Mouse (Mus musculus): ENCODE results near the gene Dhrs7c.
A peak's percentile ranks its signal among the peaks of the same experiment; 100 is the strongest.

Dhrs7c gene

DNA sequence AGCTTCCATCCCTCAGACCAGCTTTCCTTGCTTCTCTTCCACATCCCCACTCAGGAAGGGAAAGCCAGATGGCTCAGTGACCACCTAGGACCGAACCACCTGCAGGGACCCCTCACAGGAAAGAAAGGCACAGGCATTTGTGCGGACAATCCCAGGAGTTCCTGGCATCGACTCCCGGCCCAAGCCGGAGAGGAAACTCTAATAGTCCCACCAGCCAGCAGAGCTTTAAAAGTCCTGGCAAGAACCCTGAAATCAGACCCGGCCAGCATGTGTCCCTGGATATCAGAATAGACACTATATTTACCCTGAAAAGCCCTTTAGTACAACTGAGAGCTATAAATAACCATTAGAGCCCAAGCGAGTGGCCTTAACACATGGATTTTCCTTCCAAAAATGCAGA is at the start of gene Dhrs7c:
Gene Dhrs7c, plus strand, starts transcription at position 257 of the 400 bp plus-strand sequence.
- no peak for DNase-seq

DNA sequence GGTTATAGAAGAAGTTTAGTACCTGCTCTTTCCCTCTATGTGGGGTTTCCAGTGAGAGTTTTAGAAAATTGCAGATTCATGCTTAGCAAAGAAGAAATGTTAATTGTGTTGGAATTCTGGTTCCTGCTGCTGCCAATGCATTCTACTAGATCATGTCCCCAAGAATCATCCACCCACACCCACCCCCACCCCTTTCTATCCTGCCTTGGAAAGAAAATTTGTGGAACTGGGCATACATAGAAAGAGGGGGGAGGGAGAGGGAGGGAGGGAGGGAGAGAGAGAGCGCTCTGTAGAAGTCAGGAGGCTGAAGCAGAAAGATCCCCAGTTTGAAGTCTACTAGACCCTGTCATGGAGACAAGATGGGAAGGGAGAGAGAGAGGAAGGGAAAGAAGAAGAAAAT is 41.7 kb upstream of the Dhrs7c start:
- DNase-seq, result no peak

DNA sequence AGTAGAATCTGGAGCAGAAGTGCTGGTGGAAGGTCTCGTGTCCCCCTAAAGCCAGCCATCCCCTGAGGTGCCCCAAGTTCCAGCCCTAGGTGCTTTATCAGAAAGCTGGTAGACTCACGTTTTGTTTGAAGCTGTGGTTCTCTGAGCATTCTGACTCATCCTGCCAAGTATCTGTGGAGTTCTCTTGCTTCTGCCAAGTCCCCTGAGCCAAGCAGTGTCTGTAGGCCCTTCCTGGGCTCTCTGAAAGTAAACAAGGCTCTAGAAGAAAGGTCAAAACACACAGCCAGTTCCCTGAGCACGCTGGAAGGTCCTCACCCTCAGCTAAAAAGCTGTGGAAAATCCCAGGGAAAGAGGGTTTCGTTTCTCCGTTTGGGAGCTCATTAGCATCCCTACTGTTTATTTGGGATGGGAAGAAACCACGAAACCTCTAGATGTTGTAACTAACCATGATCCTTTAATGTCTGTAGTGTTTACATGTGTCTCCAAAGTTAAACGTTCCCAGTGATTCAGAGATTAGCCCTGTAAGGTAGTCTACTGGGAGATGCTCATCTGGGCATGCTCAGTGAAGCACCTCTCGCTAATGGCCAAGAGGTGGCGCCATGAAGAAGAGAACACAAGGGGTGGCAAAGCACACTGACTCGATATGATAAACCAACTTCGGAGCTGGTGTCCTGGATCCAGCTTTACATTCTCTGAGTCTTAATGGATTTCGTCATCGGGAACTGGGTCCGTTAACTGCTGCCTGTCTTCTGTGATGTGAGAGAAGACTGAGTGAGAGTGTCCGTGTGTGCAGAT is 40.4 kb upstream of the Dhrs7c start:
- peak; percentile 31 for DNase-seq

DNA sequence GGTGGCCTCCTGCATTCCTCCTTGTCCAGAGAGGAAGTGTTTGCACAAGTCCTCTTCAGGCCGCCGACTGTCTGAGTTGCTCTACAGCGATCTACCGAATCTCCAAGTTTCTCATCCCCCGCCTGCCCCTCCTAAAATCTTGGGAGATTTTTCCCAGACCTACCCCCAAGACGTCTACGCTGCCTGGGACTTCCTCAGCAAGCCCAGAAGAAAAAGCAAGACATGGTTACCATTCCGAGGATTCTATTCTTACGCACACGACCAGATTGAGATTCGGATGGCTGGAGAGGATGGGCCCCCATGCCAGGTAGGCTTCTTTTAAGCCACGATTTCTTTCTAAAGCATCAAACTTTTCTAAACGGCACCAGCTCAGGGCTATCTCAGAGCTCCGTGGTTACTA is 26.9 kb upstream of the Dhrs7c start, which contains the start of gene Glp2r:
Gene Glp2r, minus strand, starts transcription at position 101 of the 400 bp plus-strand sequence.
- DNase-seq, result no peak

DNA sequence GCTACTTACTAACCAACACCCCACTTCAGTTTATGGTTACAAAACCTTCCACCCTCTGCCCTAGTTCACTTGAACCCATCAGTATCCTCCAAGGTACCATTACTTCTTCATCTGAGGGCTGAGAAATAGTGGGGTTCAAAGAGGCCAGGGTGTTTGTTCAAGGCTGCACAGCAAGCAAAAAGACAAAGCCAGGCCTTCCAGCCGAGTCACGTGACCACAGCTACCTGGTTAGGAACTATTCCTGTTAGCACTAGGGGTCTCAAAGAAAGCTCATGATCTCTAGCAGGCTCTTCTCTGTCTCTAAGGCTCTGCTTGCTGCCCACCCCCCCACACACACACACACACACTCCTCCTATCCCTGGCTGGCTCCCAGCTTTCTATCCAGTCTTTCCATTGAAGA is 26.3 kb upstream of the Dhrs7c start:
- no peak for DNase-seq

DNA sequence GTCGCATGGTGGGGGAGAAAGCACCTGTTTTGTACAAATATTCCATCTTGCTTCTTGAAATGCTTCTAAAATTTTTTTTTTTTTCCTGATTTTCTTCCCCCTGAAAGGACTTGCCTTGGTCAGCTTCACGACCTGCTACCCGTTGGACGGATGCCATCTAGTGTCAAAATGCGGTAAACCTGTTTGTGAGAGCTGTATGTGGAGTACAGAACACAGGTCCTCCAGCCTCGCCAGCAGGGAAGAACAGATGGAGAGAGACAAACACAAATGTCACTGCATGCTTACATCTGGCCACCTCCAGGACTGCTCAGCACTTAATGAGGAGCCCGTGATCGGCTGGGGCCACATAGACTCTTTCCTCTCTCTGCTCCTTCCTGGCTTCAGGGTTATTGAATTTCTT is 25.4 kb upstream of the Dhrs7c start:
- peak; percentile 44 for DNase-seq

DNA sequence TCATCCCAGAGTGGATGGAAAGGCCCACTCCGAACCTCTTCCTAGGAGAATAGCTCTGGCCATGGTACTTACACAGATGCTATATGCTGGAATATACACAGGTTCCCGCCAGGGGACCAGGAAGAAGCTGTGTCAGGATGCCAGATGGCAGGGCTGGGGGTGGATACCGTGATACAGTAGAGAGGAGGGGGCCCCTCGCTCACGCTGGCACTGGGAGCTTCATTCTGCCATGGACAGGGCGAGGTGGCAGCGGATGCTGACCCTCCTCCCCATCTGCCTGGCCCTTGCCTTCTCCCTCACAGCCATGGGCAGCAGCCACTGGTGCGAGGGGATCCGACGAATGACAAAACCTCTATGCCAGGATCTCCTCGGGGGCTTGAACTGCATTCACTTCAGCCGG is 23.6 kb upstream of the Dhrs7c start, which contains the start of gene Gsg1l2:
Gene Gsg1l2, plus strand, starts transcription at position 230 of the 400 bp plus-strand sequence.
- no peak for DNase-seq

DNA sequence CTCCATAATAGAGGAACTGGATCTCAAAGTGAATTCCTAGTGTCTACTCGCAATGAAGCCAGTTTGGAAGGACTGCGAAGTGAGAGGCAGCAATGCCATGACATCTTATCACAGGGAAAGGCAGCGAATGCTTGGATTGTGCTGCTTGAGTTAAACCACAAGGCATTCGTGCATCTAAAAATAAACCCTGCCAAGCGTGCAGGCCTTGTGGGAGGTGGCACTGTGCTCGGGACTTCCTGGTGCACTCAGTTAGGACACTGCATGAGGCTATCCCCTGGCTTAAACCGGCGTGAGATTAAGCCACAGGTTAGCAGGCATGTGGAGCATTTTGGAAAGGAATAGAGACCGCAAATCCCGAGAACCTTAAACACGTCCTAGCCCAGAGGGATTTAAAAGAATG is 7.8 kb upstream of the Dhrs7c start:
- DNase-seq, result no peak

DNA sequence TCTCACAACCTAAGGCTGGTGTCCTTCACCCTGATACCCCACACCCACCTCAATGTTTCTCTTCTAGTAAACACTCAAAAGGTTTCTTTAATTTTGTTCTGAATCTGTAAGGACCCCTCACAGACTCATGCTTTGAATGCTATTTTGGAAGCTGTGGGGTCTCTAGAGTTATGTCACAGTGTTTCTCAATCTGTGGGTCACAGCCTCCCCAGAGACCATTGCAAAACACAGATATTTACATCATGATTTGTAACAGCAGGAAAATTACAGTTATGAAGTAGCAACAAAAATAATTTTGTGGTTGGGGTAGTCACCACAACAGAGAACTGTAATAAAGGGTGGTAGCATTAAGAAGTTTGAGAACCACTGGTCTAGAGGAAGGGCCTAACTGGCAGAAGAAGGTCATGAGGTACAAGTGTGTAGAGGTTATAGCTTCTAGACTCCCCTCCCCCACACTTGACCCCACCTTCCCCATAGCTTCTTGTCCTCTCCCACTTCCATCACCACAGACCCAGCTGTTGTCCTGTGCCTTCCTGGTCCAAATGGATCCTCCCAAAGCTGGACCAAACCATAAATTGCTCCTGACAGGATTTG is 2.2 kb downstream of the Dhrs7c start:
- DNase-seq, result no peak

DNA sequence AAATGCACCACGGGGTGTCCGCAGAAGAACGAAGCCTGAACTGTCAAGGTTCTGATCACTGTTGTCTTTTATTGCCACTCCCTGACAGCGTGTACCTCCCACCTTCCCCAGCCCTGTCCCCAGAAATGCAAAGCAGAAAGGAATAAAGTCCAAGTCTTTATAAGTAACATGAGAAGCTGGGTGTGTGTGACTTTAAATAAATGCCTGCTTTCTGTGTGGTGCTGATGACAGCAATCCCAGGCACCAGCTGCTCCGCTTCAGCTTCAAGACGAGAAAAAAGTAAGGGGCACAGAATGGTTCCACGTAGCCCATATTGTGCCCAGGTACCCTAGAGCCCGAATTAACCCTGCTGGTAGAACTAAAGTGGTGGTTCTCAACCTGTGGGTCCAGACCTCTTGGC is 3.2 kb downstream of the Dhrs7c start:
- DNase-seq, result no peak

DNA sequence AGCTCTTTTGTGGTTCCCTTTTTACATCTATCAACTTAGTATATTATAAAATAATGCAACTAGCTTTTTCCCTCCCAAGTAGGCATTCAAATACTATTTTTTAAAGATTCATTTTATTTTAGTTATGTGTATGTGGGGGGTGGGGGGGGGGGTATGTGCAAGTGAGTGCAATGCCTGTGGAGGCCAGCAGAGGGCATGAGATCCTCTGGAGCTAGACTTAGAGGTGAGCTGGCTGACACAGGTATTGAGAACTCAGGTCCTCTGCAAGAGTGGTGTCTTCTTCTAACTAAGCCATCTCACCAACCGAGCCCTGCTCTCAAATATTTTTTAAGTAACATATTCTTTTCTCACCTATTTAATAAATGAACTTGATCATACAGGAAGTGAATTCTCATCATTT is 7.6 kb downstream of the Dhrs7c start:
- DNase-seq, result no peak

DNA sequence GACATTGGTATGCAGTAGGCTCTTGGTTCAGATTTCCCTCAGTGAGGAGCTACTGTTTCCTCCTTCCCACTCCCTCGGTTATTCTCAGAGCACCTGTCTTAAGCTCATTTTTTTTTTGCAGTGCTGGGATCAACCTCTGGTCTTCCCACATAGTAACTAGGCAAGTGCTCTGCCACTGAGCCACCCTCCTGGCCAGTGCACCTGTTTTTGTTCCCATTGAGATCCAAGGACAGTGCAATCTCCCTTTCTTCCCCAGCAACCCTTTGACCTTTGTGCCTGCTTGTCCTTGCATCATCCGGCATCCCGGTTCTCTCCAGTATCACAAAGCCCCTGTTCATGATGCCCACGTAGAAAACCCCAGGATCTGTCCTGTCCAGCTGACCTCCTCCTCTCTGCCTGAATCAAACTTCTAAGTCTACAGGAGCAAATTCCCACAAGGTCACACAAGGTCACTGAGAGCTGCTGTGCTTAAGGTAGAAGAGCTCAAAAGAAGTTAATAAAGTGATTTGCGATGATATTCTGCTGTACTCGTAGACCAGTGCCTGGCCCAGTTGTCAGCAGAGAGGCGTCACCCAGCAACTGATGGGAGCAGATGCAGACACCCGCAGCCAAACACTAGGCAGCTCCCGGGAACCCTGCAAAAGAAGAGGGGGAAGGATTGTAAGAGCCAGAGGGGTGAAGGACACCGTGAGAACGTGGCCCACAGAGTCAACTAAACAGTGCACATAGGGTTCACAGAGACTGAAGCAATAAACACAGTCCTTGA is 9.0 kb downstream of the Dhrs7c start:
- DNase-seq, result no peak

DNA sequence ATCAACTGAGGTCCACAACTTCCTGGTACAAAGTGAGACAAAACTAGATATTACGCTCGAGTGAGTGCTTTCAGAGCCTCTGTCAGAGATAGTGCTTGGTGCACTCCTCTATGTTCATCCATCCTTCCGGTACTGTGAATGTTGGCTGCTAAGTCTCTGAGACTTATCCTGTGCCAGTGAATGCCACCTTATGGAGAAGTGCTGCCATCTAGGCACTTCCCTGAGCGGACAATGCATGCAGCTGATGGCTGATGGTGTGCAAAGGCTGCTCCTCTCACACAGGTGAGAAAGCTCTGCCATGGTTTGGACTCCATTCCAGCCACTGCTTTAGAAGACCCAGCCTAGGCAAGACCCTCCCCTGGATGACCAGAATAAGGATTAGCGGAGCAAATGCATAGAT is 10.1 kb downstream of the Dhrs7c start:
- no peak for DNase-seq

DNA sequence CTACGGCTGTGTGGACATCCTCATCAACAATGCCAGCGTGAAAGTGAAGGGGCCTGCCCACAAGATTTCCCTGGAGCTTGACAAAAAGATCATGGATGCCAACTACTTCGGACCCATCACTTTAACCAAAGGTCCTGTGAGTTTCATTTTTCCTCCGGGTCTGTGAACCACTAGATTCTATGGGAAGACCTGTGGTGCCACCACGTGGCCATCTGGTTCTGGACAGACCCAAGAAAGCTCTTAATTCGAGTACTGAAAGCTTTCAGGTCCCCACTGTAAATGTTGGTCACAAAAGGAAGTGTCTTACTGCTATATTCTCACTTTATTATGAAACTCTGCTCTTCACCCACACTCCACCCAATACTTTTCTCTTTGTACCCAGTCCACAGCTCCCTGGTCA is 13.5 kb downstream of the Dhrs7c start:
- peak; percentile 49 for DNase-seq

DNA sequence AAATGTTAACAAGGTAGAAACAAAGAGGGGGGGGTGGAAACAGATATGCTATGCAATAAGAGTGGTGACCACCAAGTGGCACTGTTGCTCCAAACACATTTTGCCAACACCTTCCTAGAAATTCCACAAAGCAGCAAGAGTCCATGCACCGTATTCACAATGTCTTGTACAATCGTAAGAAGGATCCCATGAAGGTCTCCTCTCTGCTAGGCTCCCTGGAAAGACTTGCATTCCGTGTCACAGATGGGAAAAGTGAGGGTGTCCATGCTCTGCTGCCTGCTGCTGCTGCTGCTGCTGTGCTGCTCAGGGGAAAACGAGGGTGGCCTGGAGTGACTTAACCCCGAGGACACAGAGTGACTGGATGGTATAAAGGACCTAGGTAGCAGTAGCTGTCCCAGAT is 21.6 kb downstream of the Dhrs7c start:
- peak; percentile 65 for DNase-seq

DNA sequence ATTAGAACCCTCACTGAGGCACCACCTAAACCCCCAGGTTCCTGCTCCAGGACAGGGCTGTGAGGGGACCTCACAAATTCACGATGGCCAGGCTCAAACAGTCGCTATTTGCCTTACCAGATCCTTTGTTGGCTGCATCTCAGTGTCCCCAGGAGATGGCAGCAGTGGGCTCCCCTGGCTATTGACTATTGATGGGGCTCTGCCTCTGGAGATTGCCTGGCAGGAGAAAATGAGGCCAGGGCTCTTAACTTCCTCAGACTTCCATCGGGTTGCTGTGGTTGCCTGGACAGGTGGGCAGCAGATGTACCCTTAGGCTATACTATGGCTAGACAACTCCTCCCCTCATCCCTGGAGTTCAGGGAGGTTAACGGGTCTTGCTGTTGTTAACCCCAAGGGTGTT is 22.2 kb downstream of the Dhrs7c start:
- DNase-seq, result peak; percentile 81

DNA sequence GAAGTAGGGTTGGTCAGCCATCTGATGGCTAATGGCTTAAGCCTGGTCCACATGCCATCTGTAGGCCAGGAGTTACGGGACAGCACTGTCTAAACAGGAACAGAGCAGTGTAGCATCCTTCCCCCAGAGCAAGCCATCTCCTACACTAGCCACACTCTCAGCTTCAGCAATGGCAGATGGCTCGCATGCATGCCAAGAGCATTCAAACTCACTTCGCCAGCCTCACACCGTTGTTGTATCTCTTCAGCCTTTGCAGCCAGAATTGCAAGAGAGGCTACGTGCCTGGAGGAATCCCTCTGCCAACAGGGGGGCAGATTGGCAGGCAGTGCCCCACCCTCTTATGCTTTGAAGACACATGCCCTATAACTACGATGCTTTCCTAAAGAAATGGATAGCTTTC is 23.6 kb downstream of the Dhrs7c start:
- DNase-seq, result no peak

DNA sequence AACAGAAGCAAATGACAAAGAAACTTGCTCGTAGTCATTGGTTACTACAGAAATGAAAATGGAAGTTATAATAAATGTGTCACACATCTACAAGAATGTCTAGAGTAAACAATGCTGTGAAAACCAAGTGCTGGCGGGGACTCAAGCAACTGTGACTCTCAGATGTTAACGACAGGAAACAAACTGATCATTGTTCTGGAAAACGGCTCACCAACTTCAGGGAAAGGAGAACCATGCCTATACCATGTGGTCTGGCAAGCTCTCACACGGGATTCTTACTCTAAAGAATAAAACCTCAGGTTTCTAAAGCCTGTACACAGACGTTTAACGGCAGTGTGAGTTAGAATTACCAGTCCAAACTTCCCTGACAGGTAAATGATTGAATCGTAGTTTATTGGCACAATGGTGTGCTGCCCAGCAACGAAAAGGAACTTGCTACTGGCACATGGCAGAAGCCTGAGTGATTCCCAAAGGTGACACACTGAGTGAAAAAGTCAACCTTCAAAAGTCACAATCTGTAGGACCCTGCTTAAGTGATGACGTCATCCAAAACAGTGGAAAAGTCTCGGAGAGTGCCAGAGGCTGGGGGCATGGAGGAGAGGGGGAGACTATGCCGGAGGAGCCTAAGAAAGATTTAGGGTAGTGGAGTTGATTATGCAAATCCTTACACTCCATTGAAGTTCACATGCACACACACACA is 30.5 kb downstream of the Dhrs7c start:
- DNase-seq, result peak; percentile 81

DNA sequence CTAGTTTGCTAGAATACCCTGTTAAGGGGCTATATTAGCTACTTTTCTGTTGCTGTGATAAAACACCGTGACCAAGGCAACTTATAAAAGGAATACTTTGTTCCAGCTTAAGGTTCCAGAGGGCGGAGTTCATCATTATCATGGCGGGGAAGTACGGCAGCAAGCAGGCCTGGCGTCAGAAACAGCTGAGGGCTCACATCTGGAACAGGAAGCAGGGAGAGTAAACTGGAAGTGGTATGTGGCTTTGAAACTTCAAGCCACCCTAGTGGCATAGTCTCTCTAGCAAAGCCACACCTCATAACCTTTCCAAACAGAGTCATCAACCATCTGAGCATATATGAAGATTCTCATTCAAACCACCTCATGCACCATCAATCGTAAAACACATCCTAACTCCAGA is 31.5 kb downstream of the Dhrs7c start:
- no peak for DNase-seq

DNA sequence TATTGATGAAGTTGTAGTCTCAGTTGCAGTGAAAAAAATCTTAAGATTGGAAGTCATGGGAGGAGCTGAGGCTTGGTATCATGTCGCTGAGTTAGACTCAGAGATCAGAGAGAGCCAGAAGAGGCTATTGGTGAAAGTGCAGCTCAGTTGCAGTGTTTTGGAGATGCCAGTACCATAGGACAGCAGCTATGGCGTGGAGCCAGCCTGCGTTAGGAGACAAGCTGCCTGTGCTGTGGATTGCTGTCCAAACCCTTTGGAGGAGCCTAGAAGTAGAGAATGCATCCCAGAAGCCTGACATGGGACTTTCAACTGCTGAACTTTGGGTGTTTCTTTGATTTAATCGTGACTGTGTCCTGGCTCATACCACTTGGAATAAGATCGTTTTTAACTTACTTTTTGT is 33.8 kb downstream of the Dhrs7c start:
- DNase-seq, result peak; percentile 54

DNA sequence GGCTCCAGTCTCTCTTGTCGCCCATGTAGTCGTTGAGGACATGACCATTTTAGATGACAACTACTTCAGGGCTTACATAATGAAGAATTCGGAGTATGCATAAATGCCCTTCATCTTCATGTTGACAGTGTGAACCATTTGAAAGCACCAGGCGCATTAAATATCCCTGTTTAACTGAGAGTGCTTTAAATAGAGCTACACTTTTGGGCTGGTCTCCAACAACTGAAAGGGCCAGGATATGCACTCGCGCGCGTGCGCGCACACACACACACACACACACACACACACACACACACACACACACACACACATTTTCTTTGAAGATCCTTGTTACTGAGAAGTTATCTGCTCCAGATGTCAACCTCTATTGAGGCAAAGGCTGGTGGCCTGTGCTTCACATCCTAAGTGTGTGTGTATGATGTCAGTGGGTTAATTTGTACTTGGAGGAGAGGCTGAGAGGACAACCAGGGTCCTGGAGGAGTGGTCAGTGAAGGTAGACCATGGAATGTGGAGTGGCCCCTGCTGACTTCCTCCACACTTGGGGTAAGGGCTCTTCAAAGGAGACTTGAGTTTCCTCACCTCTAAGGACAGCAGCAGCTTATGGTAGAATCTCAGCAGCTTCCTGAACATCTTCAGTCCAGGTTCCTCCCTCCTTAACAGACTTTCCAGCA is 37.6 kb downstream of the Dhrs7c start:
- peak; percentile 42 for DNase-seq

DNA sequence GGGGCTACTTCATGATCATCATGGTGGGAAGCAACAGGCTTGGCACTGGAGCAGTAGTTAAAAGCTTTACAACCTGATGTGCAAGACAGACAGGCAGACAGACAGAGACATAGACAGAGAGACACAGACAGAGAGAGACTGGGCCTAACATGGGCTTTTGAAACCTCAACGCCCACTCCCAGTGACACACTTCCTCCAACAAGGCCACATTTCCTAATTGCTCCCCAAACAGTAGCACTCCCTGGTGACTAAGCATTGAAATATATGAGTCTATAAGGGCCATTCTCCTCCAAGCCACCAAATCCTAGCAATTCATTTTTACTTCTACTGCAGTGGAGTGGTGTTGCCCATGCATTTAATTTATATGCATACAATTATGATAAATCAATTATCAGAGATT is 41.8 kb downstream of the Dhrs7c start:
- DNase-seq, result no peak

DNA sequence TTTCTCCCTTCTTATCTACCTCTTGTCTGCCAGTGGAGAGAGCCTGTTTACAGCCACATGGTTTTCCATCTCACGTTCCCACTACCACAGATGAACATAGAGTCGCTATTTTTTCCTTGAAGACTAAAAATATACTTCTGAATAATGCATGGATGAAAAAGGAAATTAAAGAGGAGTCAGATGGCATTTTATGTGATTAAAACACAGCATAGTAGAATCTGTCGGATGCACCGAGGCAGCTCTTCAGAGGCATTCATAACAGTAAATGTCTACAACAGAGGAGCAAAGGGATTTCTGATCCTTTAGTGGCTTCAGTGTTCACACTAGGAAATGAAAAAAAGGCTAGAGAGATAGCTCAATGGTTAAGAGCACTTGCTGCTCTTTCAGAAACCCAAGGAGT is 47.2 kb downstream of the Dhrs7c start:
- DNase-seq, result no peak

All from lung, postnatal 10 days (tissue).